Mouse (Mus musculus): ENCODE data around the gene Slc6a12.
A peak's percentile ranks its signal among the peaks of the same experiment; 100 is the strongest.

Slc6a12 gene

GRCm38 (mm10) chr6:121343026-121343770 is at the start of gene Slc6a12:
Gene Slc6a12 (plus strand): TSS chr6:121343076.
- DNase-seq = peak; percentile 13 to 21

GRCm38 (mm10) chr6:121299317-121299716 is 43.6 kb upstream of the Slc6a12 start:
- no peak for DNase-seq

DNA sequence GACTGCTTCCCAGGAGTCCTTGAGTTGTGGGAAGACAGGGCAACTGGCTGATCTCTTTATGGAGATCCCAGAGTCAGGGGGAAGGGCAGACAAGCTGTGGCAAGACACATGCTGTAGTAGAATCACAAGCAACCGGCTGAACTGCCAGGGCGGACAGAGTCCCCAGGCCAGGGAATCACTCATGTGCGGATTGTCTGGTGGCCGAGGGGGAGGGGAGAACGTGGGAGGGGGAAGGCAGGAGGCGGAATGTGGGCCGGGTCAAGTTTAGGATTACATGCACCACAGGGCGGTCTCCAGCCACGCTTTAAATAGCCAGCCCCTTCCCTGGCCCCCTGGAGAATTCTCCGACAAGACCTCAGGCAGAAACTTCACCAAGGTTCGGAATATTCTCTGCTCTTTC is 42.9 kb upstream of the Slc6a12 start, which contains the start of gene Slc6a13:
Gene Slc6a13, plus strand, starts transcription at position 274 of the 400 bp plus-strand sequence.
- no peak for DNase-seq

DNA sequence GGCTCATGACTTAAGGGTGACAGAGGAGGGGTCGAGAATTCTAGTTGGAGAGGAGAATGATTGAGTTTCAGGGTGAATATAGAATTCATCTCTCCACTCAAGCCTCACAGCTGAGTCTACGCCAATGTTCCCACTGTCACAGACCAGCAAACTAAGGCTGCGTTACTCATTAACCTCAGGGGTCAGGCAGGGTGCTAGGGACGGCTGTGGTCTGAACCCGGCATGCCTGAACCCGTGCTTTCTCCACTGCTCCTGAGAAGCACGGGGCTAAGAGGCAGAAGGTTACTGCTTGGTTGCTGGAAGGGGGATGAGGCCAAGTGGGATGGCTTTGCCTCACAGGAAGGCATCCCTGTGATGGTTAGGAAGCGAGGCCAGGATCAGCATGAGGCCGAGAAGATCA is 42.4 kb upstream of the Slc6a12 start:
- DNase-seq = no peak

GRCm38 (mm10) chr6:121303466-121304220 is 39.2 kb upstream of the Slc6a12 start:
- DNase-seq = no peak

DNA sequence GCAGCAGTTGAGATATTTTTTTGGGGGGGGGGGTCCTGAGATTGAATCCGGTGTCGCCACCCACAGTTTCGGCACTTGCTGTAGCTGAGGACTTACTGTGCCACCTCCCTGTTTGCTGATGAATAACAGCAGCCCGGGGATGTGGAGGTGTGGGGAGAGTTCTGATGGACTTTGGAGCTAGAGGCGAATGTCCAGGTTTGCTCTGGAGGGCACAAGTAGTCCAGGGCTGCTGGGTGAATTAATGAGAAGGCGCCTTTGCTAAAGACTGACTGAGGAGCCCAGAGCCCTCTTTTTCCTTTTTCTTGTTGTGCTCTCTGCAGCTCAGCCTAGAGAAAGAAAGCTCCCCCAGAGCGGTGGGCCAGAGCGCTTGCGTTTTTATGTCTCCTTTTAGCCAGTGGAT is 38.2 kb upstream of the Slc6a12 start:
- no peak for DNase-seq

GRCm38 (mm10) chr6:121305571-121305970 is 37.3 kb upstream of the Slc6a12 start:
- no peak for DNase-seq

GRCm38 (mm10) chr6:121310984-121311383 is 31.9 kb upstream of the Slc6a12 start:
- DNase-seq = no peak

DNA sequence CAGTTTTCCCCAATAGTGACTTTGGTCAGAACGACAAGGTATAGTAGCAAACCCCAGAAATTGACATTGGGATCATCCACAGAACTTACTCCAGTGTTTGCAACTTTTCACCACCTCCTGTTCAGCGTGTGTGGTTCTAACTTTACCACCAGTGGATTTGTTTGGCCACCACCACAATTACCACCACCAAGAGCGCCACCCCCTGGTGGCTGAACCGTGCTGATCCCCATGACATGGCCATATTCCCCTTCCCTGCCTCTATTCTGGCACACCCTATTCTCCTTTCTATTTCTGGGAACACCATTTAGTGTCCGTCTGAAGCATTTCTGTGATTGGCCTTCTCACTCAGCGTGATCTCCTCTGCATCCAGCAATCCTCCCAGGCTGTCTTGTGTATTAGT is 23.8 kb upstream of the Slc6a12 start:
- peak in 1 of 2 experiments; percentile 13 for DNase-seq

- DNase-seq = no peak
These were observed 20.3 kb upstream of the Slc6a12 start for GRCm38 (mm10) chr6:121322381-121323110.

DNA sequence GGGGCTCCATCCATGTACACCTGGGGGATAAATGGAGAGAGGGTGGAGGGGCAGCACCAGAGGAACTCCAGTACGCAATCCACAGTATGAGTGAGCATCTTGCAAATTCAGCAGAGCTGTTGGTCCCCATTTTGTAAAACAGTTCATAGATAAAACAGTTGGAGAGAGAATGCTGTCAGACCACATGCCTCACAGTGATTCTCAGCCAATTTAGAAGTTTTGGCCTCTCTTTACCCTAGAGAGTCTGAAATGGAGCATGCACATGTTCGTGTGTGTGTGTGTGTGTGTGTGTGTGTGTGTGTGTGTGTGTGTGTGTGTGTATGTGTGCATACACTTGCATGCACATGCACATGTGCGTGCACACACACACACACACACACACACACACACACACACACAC is 17.6 kb upstream of the Slc6a12 start:
- no peak for DNase-seq

GRCm38 (mm10) chr6:121325740-121326139 is 17.1 kb upstream of the Slc6a12 start:
- no peak for DNase-seq

GRCm38 (mm10) chr6:121326486-121327069 is 16.3 kb upstream of the Slc6a12 start:
- DNase-seq = no peak

GRCm38 (mm10) chr6:121328417-121328884 is 14.4 kb upstream of the Slc6a12 start:
- DNase-seq = no peak

DNA sequence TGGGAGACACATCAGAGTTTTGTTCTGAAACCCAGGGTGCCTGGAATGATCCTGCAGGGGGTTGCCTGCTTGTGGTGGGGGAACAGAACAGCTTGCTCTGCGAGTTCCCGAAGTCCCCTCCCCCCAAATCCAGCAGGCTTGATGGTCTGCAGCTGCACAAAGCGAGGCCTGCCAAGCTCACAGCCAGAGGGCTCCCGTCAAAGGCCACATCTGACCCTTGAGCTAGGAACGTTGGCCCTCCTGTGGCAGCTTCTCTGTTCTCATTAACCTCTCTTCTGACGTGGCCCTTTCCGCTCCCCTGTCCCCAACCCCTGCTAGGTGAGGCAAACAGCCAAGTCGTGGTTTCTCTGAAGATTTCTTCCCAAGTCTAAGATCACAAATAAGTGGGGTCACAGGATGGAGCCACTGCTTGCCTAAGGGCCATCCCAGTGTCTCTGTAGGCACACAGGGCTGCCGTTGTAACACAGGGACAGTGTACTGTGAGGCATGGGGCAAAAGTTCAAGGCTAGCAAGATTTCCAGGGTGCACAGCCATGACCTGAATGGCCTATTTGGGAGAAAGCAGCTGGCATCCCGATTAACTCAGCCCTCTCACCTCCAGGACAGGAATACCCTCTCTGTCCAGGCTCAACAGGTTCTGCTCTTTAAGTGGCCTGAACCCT is 12.9 kb upstream of the Slc6a12 start:
- no peak for DNase-seq

GRCm38 (mm10) chr6:121335841-121336240 is 7.0 kb upstream of the Slc6a12 start:
- DNase-seq = no peak

GRCm38 (mm10) chr6:121336558-121336957 is 6.3 kb upstream of the Slc6a12 start:
- peak; percentile 21 for DNase-seq

- DNase-seq = no peak
These were observed 5.6 kb upstream of the Slc6a12 start for GRCm38 (mm10) chr6:121337229-121337628.

DNA sequence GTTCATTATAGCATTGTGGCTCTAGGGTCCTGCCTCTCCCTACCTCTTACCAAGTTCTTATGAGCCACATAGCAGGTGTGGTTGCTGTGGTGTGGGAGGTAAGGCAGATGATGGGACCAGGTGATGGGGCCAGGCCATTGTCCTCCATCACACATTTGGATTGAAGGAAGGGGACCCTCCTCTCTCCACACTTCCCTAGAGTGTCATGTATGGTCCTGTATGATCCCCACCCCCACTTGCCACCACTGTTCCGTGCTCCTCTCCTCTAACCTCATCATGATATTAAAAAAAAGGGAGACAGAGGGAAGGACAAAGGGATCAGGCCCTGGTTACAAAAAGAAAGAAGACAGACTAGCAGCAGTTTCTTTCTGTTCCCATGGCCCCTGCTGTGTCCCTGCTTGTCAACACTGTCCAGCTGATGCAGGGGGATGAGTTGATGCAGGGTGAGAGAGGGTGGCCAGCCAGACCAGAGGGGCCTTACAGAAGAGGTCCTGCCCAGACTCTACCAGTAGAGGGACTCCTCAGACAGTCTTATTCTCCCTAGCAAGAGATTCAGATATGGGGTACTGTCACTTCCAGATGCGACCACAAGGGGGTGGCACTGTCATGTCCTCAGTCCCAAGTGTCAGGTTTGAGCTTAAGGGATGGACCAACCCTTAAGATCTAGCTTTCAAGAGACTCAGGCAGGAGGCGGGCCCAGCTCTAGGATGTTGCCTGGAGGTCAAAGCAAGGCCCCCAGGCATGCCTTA is 4.9 kb upstream of the Slc6a12 start:
- DNase-seq = peak; percentile 47 to 76

- DNase-seq = no peak
These were observed 4.4 kb upstream of the Slc6a12 start for GRCm38 (mm10) chr6:121338519-121338896.

DNA sequence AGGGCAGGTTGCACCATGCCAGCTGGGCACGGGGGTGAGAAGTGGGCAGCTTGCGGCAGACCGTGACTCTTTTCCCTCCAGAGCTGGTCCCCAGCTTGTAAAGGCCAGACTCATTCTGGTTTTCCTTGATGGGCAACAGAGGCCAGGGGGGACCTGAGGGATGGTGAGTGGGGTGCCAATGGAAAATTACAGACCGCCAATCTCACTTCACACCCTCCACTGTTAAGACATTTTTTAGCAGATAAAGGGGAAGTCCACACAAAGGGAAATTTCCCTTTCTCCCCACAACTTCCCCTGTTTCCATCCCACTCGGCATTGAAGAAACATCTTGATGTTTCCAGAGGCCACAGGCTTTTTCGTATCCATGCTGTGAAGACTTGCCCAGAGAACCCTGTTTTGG is 1.2 kb upstream of the Slc6a12 start:
- peak in 1 of 2 experiments; percentile 15 for DNase-seq

GRCm38 (mm10) chr6:121343771-121344123 is 871 bp downstream of the Slc6a12 start:
- DNase-seq = no peak
